Mouse (Mus musculus) spleen, postnatal 36 days (tissue): ENCODE measurements at regions not wholly inside any gene's neighbourhood (a gene's known extent, or its start where the extent isn't known, plus 50 kb on each side); places are given as distances from the start of the nearest gene placed in this dataset.

Source experiments
- DNase-seq, 2 experiments: peaks; one replicate each; pipeline ENCODE4 v3.0.0; 2022; ENCODE audit warnings: low spot score in 2 of 2, mixed read lengths in 1 of 2

DNA sequence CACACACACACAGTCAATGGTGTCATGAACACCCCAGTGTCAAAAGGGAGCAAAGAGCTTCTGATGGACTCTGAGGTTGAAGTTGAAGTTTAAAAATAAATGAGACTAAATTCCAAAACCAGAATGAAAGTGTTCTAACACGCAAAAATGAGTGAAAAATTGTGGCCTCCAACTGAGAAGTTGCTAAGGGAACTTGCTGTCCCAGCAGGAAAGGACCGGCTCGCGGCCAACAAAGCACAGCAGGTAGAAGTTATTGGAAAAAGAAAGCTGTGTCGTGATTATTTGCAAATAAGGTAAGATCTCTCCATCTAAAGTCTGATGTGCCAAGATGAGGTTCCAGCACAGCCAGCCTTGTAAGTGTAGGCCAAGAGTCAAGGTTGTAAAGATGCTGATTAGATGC is 169.7 kb downstream of the Nrp2 start:
- DNase-seq: no peak

DNA sequence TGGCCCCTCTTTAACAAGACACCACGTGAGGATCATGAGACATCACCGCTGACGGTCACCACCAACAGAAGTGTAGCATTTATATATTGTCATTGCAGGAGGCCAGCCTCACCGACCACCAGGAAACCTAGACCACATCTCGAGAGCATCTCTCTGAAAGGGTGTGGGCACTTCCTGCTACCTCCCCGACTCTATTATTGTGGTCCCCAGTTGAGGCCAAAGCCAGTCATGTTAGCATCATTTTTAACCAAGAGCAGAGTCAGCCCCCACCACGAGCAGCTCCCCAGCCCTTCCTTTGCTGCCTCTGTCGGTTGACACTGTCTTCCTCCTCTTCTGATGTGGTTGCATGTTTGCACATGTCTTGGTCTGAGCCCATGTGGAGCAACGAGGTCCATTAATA is 172.5 kb downstream of the Nrp2 start:
- DNase-seq: peak; percentile 17 to 25

DNA sequence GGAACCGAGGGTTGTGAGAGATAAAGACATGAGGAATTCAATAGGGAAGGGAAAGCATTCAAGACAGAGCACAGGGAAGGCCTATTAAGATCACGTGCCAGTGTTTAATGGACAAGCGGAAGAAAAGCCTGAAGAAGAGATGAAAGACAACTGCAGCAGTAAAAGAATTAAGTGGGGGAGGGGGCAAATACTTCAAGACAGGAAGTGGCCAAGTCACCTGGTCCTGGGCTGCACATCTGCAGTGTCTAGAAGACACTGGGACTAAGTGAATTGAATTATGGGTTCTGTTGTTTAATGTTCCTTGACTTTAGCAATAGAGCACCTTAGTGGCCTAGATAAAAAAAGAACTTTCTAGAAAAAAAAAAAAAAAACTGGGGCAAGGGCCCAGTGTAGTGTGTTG is 173.6 kb downstream of the Nrp2 start:
- DNase-seq: no peak

DNA sequence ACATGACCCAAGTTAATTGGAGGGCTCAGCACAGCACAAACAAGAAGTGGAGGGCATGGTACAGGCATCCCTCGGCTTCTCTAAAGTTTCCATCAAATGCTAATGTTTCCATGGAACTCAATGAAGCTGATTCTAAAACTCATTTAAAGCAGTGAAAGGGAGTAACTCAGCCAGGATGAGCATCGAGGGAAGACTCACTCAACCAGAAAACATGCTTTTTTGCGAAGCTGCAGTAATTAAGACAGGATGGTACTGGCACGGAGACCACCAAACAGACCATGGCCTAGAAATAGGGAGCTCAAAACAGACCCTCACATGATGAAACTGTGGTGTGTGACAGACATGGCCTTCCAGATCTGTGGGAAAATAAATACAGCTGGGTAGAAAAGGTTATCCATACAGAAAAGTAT is 177.8 kb downstream of the Nrp2 start:
- DNase-seq: no peak

DNA sequence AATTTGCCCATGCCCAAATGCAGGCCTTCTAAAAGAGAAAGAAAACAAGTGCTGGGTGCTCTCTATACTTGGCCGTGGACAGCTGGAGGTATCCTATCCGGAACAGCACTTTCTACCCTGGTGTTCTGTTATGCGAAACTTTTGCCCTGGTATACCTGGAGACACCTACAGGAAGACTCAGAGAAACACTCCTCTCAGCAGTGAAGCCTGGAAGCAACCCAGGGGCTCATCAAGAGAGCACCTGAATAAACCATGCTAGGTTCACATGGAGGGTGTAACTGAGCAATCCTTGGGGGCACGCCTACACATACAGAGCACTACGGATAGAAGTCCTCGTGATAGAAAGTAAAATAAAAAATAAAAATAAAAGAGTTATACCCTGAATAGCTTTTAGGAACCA is 178.4 kb downstream of the Nrp2 start:
- DNase-seq: no peak

DNA sequence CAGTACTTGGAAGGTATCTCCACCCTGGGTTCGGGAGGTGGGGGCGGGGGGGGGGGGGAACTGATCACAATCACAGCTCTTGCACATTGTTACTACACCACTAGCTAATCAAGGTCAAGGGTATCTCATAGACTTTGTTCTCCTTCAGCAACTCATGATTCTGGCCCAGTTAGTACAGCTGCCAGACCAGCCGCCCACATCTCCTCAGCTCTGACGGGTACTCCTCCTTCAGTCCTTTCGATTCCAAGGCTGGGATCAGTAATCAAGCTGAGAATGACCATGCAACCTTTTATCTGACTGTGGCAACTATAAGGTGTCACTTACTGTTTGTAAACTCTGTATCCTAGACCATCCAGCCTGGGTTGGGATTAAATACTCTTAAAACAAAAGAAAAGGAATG is 178.9 kb downstream of the Nrp2 start:
- DNase-seq: no peak

DNA sequence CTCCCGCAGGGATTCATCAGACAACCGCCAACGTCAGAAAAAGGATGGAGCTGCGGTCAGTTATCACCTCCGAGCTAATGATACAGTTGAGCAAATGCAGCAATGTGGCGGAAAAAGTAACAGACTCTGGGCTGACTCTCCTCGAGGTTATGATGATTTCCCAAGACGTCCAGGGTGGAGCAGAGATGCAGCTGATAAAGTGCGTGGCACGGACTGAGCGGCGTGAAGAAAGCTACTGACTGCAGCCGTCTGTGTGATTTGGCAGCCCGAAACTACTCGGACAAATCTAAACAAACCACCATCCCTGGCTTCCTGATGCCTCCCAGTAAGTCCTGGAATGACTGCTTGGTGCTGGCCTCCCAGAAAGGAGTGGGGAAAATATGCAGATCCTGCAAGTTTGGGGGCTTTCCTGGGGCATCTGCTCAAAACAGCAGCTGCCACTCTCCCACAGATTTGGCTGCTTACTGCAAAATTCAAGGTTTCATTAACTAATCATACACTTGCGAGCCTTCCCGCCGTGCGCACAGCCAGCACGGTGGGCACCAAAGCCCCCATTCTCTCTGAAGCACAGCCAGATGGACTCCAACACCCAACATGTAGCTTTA is 181.9 kb downstream of the Nrp2 start:
- DNase-seq: no peak

DNA sequence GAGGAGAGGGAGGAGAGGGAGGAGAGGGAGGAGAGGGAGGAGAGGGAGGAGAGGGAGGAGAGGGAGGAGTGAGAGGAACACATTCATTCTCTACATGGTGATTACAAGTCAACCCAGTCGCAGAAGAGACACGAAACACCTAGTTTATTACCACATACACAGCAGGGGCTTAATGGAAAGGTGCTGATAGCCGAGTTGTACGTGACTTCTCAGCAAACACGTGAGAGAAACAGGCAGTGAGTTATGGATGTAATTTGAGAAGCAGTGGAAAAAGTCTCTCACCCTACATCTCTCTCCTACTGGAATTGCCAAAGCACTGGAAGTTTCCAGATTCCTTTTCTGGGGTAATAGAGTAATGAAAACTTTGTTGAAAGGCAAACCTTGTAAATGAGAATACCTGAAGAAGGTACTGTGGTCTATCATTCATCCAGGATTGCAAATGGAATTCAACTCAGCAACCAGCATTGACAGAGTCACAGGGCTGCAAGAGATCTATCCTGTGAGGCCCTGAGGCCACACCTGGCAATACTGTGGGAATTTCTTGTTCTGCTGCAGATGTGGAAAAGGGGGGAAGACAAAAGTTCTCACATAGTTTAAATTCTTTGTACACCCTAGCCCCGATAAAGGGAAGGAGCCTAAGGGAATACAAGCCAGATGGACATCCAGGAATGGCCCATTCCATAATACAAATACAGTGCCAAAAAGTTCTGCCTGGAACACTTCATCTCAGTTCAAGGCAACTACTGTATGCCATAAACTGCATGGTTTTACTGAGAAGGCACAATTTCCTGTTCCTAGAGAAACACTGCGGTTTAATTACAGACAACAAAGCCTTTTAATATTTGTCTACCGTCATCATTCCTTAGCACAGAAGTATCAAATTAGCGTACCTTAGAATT is 184.7 kb downstream of the Nrp2 start:
- no peak for DNase-seq

DNA sequence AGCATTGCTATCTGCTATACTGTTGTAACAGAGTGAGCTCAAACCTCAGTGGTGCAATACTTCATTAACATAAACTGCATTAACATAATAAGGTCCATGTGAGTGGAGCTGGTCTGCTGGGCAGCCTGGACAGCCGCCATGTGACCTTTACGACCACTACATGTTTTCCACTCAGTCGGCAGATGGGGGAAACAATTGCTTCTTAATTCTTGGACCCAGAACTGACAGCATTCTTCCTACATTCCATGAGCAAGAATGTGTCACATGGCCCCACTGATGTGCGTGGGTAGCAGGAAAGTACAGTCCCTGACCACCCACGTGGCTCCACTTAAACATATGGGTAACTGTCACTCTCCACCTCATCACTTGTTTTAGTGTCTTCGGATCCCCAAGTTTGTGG is 198.3 kb downstream of the Nrp2 start:
- no peak for DNase-seq

DNA sequence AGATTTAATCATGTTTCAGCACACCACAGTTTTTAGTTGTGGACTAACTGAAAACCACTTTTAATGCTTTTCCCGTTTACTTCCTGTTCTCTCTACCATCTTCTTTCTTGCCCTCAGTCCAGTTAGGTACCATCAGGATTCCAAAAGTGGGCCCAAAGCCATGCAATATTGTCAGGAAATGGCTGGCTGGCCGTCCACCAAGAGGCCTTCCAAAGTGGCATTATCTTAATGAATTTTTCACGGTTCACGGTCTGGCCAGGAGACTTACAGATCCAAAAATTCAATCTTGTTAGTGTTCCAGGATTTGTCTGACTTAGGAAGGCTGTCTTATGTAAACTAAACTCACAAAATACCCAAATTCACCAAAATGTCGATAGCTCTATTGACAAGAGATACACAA is 198.8 kb downstream of the Nrp2 start:
- DNase-seq: no peak

DNA sequence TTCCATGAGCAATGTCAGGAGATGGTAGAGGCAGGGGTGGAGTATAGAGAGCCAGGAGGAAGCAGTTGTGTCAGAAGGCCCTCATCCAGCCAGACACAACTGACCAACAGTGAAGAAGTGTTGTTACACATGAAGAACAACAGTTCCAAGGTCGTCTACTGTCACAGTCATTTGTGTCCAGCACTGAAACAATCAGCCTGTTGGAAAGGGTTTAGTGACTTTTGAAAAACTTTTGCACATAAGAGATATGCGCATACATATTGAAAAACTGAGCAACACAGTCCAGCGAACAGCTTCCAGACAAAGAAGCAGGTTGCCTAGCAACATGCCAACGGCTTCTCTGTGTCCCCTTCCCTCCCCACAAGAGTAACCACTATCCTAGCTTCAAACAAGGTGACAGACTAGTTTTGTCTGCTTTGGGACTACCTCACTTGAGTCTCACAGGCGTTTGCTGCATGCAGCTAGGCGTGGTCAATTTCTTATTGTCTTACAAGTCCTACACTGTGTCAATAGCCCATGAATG is 199.9 kb downstream of the Nrp2 start:
- no peak for DNase-seq

DNA sequence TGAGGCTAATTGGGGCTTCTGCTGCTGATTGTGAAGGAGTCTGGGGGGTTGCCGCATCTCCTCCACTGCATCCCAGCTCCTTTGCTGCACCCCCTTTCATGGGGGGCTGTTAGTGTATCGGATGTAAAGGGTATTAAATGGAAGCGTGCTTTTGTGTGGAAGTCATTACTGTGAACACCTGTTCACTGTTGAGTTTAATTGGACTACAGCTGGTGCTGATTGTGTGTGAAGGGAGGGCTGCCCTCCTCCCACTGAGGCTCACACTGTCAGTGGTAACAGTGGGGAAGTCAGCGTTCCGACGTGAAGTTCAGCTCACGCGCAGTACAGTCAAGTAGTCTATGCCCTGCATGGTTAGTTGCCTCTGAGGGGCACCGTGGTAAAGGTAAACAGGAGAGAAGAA is 202.7 kb downstream of the Nrp2 start:
- no peak for DNase-seq

DNA sequence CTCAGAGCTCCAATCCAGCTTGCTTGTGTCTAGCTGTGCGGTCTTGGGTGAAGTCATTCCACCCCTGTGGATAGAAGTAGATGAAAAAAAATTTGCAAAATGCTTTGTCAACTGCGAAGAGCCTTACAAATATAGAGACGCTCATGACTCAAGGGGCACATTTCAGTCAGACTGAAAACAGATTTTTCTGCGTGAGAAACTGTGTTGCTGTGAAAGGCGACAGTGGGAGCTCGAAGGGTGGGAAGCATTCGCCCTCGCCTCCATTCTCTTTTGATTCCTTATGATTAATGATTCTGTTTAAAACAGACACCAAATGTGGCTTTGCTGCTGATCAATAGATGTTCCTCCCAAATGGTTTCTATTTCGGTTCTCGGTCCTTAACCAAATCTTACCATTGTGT is 204.2 kb downstream of the Nrp2 start:
- no peak for DNase-seq
